Comparison of ENCODE assay signal across 15 mouse cellular contexts in the genomic region with DNA sequence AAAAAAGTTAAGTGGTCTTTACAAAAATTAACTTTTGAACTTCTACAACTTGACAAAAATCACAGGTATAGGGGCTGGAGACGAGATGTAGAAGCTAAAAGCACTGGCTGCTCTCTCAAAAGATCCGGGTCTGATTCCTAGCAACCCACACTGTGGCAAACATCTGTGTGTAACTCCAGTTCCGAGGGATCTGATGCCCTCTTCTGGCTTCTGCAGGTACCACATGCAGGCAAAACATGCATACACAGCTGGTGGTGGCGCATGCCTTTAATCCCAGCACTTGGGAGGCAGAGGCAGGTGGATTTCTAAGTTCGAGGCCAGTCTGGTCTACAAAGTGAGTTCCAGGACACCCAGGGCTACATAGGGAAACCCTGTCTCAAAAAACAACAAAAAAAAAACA. TPM values are rescaled to one million over a fixed set of nuclear protein-coding genes. Genes with fewer than 3 reads are reported as not detected.
DNase-seq lines count a peak whose midpoint lies in the region; ATAC-seq and TF ChIP-seq lines count a peak whose summit lies in the region.
"Had no signal": no experiment of that assay in that cellular context is flagged by ENCODE, and none has a peak within 500 bp of the region (broad histone marks: within the 10 kb centered on the region; RNA-seq: fewer than 3 reads in every experiment).

No protein-coding gene starts in this region.

- 91% methylated on average over 5 of the region's 5 CpGs for WGBS in midbrain, postnatal 0 days
- 87% methylated on average over 5 of the region's 5 CpGs for WGBS in midbrain, embryonic 13.5 days

- intact Hi-C loops in gastrocnemius, adult 2 months (cut with DNase I), result no loop called here

- no peak overlapping the region for H3K4me2 ChIP-seq in midbrain, postnatal 0 days (ENCODE audit: low read depth, low read length, poor library complexity, severe bottlenecking)
- H3K4me2 ChIP-seq in midbrain, embryonic 13.5 days (replicated peaks), result no peak overlapping the region
- H3K4me2 ChIP-seq: forebrain, embryonic 12.5 days; heart, embryonic 13.5 days; limb, embryonic 13.5 days; neural tube, embryonic 12.5 days had no signal

- peaks cover 26% of the 10 kb centered on the region for H3K36me3 ChIP-seq in midbrain, postnatal 0 days (ENCODE audit: insufficient read depth, low read length)
- no peaks in the 10 kb centered on the region for H3K36me3 ChIP-seq in midbrain, embryonic 13.5 days
- H3K36me3 ChIP-seq: forebrain, embryonic 12.5 days; neural tube, embryonic 12.5 days had no signal

- no peaks in the 10 kb centered on the region for H3K9me3 ChIP-seq in midbrain, postnatal 0 days (ENCODE audit: low read length)
- no peaks in the 10 kb centered on the region for H3K9me3 ChIP-seq in midbrain, embryonic 13.5 days
- H3K9me3 ChIP-seq: forebrain, embryonic 12.5 days; heart, embryonic 13.5 days; limb, embryonic 13.5 days; neural tube, embryonic 12.5 days had no signal

- peak; percentile 40 for TF ChIP-seq CTCF in gastrocnemius, adult 2 months (IDR thresholded peaks at IDR 0.05)
- TF ChIP-seq CTCF in layer of hippocampus, adult 2 months (conservative IDR thresholded peaks at IDR 0.05), result peak; percentile 69
- peak; percentile 46 for TF ChIP-seq CTCF in midbrain, postnatal 0 days (IDR thresholded peaks at IDR 0.05)

- no peaks in the 10 kb centered on the region for H3K27me3 ChIP-seq in midbrain, postnatal 0 days (ENCODE audit: insufficient read depth, low read length)
- no peaks in the 10 kb centered on the region for H3K27me3 ChIP-seq in midbrain, embryonic 13.5 days
- H3K27me3 ChIP-seq: CH12.LX; heart, embryonic 13.5 days; limb, embryonic 13.5 days; neural tube, embryonic 12.5 days had no signal

- no peak for ATAC-seq in midbrain, postnatal 0 days (ENCODE audit: low FRiP score)
- ATAC-seq in midbrain, embryonic 13.5 days, result no peak
- ATAC-seq in megakaryocyte progenitor cell, adult 5-6 weeks (replicated peaks; ENCODE audit: poor library complexity), result no peak

- DNase-seq in gastrocnemius, adult 2 months, result no peak
- DNase-seq in gastrocnemius, adult 8-10 months (ENCODE audit: low spot score in 2 of 2), result no peak
- DNase-seq in layer of hippocampus, adult 2 months (ENCODE audit: low spot score in 2 of 2), result no peak
- DNase-seq in layer of hippocampus, postnatal 25 days (ENCODE audit: extremely low spot score in 1 of 2, low spot score in 1 of 2), result no peak
- DNase-seq in midbrain, postnatal 0 days (ENCODE audit: low spot score), result no peak
- DNase-seq in ZHBTc4 (ENCODE audit: low read depth, low spot score), result peak; percentile 76
- DNase-seq: cerebellum, adult 11-12 months; cerebellum, postnatal 36 days had no signal

- H3K9ac ChIP-seq in midbrain, postnatal 0 days (replicated peaks; ENCODE audit: low read length, poor library complexity, severe bottlenecking), result no peak overlapping the region
- no peak overlapping the region for H3K9ac ChIP-seq in midbrain, embryonic 13.5 days (replicated peaks)
- H3K9ac ChIP-seq: forebrain, embryonic 12.5 days; heart, embryonic 13.5 days; limb, embryonic 13.5 days; neural tube, embryonic 12.5 days had no signal

- H3K4me1 ChIP-seq in midbrain, postnatal 0 days (ENCODE audit: insufficient read depth, low read length), result no peaks in the 10 kb centered on the region
- H3K4me1 ChIP-seq in midbrain, embryonic 13.5 days (replicated peaks), result peaks cover 8% of the 10 kb centered on the region; the same call in 1 of the 2 replicates
- H3K4me1 ChIP-seq: limb, embryonic 13.5 days had no signal

- H3K4me3 ChIP-seq in gastrocnemius, adult 2 months, result no peak overlapping the region
- no peak overlapping the region for H3K4me3 ChIP-seq in layer of hippocampus, adult 2 months
- H3K4me3 ChIP-seq in midbrain, postnatal 0 days (ENCODE audit: low read depth, low read length), result no peak overlapping the region
- H3K4me3 ChIP-seq in midbrain, embryonic 13.5 days (replicated peaks), result no peak overlapping the region
- H3K4me3 ChIP-seq: forebrain, embryonic 12.5 days; heart, embryonic 13.5 days; limb, embryonic 13.5 days; neural tube, embryonic 12.5 days had no signal

- no peak overlapping the region for H3K27ac ChIP-seq in gastrocnemius, adult 2 months
- H3K27ac ChIP-seq in layer of hippocampus, adult 2 months, result no peak overlapping the region
- no peak overlapping the region for H3K27ac ChIP-seq in midbrain, postnatal 0 days (ENCODE audit: low read depth, low read length)
- H3K27ac ChIP-seq in midbrain, embryonic 13.5 days, result no peak overlapping the region
- H3K27ac ChIP-seq: forebrain, embryonic 12.5 days; heart, embryonic 13.5 days; limb, embryonic 13.5 days; neural tube, embryonic 12.5 days had no signal

RNA-seq across cellular contexts. Expression of a gene that starts 42.5 kb away (rescaled TPM):
- 1 to 10 TPM; 6.4 to 7.6 TPM for total RNA-seq in gastrocnemius, adult 2 months (2021)
- total RNA-seq in gastrocnemius, adult 8-10 months (2022), result 1 to 10 TPM; 7.0 to 8.9 (median 7.6) TPM
- 10 to 100 TPM; 33.9 to 45.9 TPM for total RNA-seq in layer of hippocampus, adult 2 months (2021)
- total RNA-seq in layer of hippocampus, postnatal 25 days (2021), result 10 to 100 TPM; 40.1 to 45.4 TPM
- total RNA-seq in midbrain, postnatal 0 days (2014; rRNA removed), result 53.7 and 61.6 TPM in 2 replicates
- 52.5 and 56.7 TPM in 2 replicates for polyA plus RNA-seq in midbrain, postnatal 0 days (2015; fragmentation: Nextera tagmentation; extraction: Ambion mirVana)
- polyA plus RNA-seq in midbrain, embryonic 13.5 days (2015; fragmentation: Nextera tagmentation; extraction: Ambion mirVana), result 38.8 and 39.7 TPM in 2 replicates
- total RNA-seq in megakaryocyte progenitor cell, adult 5-6 weeks (2015), result 6.3 and 7.3 TPM in 2 replicates
- 25.2 and 25.9 TPM in 2 replicates for total RNA-seq in megakaryocyte progenitor cell, adult 5-6 weeks (2017)
